Mouse (Mus musculus) lung, postnatal 36 days (tissue): ENCODE results near the gene 6820408C15Rik.

Experiments used
- DNase-seq: peaks from one replicate; pipeline ENCODE4 v3.0.0; 2022; ENCODE audit warnings: mixed read lengths

6820408C15Rik gene

DNA sequence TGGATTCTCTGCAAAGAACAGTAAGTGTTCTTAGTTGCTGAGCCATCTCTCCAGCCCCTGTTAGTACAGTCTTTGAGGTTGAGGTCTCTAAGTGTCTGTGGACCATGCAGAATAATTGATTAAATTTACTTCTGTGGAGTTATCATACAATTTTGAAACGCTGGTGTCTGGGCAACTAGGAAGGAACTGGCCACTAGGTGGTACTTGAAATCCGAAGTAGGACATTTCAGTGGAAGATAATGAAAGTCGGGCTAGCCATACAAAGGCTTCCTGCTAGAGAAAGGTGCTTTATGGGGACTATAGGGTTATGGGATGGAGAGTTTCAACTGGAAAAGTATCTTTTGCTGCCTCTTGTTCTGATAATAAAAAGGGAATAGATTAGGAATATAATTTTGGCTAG is 57.0 kb downstream of the 6820408C15Rik start:
- DNase-seq = no peak

DNA sequence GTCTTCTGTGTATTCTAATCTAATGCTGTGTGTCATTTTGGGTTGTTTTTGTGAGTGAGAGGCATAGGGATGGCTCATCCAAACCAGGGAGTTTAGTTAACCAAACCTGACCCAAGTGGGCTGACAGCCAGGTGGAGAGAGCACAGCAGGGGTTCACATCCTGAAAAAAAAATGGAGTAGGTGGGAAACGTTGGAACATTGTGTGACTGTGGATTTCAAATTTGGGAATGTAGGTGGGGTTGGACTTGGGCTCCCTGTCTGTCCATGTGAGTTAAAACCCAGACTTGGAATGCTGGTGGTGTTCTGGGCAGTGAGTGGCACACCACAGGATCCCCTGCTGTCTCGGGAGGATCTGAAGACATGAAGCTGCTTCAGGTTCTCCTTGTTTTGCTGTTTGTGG is 61.4 kb downstream of the 6820408C15Rik start, which contains the start of gene Defb20:
TSS of gene Defb20 (plus strand) at position 301 of the 400 bp plus-strand sequence.
- no peak for DNase-seq

DNA sequence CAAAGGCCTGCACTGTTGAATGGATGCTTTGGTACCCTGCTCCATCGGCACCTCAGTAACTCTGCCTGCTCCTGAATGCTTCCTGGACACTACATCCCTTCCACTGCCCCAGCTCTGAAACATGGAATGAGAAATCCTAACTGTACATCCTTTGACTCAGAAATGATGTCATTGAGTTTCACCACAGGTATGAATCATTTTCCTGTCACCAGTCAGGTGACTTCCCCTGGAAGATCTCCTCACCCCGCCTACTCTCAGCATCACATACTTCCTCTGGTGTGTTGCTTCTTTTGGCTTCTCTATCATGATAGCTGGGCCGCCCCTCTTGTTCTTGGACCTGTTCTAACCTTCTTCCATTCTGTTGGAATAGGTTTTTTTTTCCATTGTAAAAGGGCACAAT is 65.5 kb downstream of the 6820408C15Rik start:
- DNase-seq = no peak

DNA sequence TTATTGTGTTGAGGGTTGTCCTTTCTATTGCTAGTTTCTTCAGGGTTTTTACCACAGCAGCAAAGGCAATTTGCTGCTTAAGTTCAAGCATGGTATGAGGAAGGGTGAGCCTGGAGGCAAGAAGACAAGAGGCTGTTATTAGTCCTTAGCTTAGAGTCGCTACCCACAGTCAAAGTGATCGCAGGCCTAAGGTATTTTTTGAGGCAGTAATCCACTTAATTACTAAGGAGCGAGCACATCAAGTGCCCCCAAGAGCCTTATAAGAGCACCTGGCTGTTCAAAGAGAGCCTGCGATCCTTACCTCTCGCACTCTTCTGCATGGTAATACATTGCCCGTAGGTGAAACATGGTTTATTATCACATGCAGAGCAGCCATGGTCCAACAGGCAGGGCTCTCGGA is 66.3 kb downstream of the 6820408C15Rik start:
- peak; percentile 26 for DNase-seq

DNA sequence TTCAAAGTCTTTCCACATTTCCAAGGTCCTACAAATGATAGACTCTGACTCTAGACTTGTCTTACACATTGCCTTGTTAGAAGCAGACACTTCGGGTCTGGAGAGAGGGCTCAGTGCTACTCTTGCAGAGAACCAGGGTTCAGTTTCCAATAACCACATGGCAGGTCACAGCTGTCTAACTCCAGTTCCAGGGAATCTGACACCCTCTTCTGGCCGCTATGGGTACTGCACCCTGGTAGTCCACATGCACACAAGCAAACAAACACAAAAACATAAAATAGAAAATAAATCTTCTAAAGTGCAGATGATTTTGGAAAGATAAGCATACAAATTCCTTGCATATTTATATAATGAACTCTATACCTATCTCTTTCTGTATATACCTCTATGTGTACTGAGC is 71.6 kb downstream of the 6820408C15Rik start:
- no peak for DNase-seq

DNA sequence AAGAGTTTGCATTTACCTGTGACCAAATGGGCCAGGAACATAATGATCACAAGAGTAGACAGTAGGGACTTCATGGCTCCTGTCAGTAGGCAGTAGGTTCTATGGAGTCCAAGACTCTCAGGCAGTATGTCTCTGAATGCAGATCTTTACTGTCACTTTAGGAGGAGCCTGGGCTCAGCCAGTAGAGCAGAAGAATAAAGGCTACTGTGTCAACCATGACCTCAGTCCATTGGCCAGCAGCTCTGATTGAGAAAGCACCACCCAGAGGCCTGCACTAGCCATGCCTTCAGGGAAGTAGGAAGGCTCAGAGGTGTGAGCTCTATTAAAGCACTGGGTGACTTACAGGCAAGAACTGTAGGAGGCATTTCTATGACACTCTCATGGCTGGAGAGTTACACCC is 74.7 kb downstream of the 6820408C15Rik start, which contains the start of gene Defb22:
TSS of gene Defb22 (minus strand) at position 101 of the 400 bp plus-strand sequence.
- DNase-seq = no peak

DNA sequence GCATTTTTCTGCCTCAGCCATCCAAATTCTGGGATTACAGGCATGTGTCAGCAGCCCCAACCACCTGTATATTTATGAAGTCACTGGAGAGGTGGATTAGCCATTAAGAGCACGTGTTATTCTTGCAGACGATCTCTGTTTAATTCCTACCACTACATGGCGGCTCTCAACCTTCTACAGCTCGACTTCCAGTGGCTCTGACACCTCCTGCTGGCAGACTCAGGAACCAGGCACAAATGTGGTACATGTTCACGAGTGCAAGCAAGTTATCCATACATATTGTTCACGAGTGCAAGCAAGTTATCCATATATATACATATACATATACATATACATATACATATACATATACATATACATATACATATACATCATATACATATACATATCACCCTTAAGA is 77.8 kb downstream of the 6820408C15Rik start:
- no peak for DNase-seq
